ENCODE assay signal across 15 mouse cellular contexts in genomic region chr10:107700944-107701343, GRCm38 (mm10). TPM values are rescaled to one million over a fixed set of nuclear protein-coding genes. Genes with fewer than 3 reads are reported as not detected.
"Had no signal": no experiment of that assay in that cellular context is flagged by ENCODE, and none has a peak within 500 bp of the region (broad histone marks: within the 10 kb centered on the region; RNA-seq: fewer than 3 reads in every experiment).

No protein-coding gene starts in this region.

- H3K9ac ChIP-seq: embryonic facial prominence, embryonic 12.5 days; embryonic facial prominence, embryonic 13.5 days; embryonic facial prominence, embryonic 15.5 days; forebrain, embryonic 12.5 days; forebrain, embryonic 13.5 days; forebrain, embryonic 15.5 days; forebrain, postnatal 0 days had no signal

- H3K4me3 ChIP-seq: embryonic facial prominence, embryonic 10.5 days; embryonic facial prominence, embryonic 12.5 days; embryonic facial prominence, embryonic 13.5 days; embryonic facial prominence, embryonic 15.5 days; erythroblast, embryonic 14.5 days; forebrain, embryonic 10.5 days; forebrain, embryonic 12.5 days; forebrain, embryonic 13.5 days; forebrain, embryonic 15.5 days; gastrocnemius, adult 2 months; heart, adult 2 months had no signal

- H3K9me3 ChIP-seq: embryonic facial prominence, embryonic 10.5 days; embryonic facial prominence, embryonic 12.5 days; embryonic facial prominence, embryonic 13.5 days; embryonic facial prominence, embryonic 15.5 days; forebrain, embryonic 10.5 days; forebrain, embryonic 12.5 days; forebrain, embryonic 13.5 days; forebrain, embryonic 15.5 days had no signal

- ATAC-seq: forebrain, embryonic 13.5 days; forebrain, embryonic 14.5 days; forebrain, embryonic 15.5 days; forebrain, embryonic 16.5 days; forebrain, postnatal 0 days had no signal

- H3K27ac ChIP-seq: embryonic facial prominence, embryonic 10.5 days; embryonic facial prominence, embryonic 12.5 days; embryonic facial prominence, embryonic 13.5 days; embryonic facial prominence, embryonic 15.5 days; forebrain, embryonic 10.5 days; forebrain, embryonic 12.5 days; forebrain, embryonic 13.5 days; forebrain, embryonic 15.5 days; gastrocnemius, adult 2 months; heart, adult 2 months had no signal

- H3K4me2 ChIP-seq: embryonic facial prominence, embryonic 12.5 days; embryonic facial prominence, embryonic 13.5 days; embryonic facial prominence, embryonic 15.5 days; forebrain, embryonic 12.5 days; forebrain, embryonic 13.5 days; forebrain, embryonic 15.5 days had no signal

- H3K36me3 ChIP-seq: embryonic facial prominence, embryonic 10.5 days; embryonic facial prominence, embryonic 12.5 days; embryonic facial prominence, embryonic 13.5 days; embryonic facial prominence, embryonic 15.5 days; forebrain, embryonic 10.5 days; forebrain, embryonic 12.5 days; forebrain, embryonic 15.5 days had no signal

- H3K4me1 ChIP-seq: embryonic facial prominence, embryonic 10.5 days; embryonic facial prominence, embryonic 12.5 days; embryonic facial prominence, embryonic 13.5 days; embryonic facial prominence, embryonic 15.5 days; forebrain, embryonic 10.5 days; forebrain, embryonic 12.5 days; forebrain, embryonic 13.5 days; forebrain, embryonic 15.5 days had no signal

- H3K27me3 ChIP-seq: embryonic facial prominence, embryonic 12.5 days; embryonic facial prominence, embryonic 13.5 days; embryonic facial prominence, embryonic 15.5 days; forebrain, embryonic 12.5 days; forebrain, embryonic 13.5 days; forebrain, embryonic 15.5 days had no signal

RNA-seq across cellular contexts. Expression of gene Ptprq, which starts 18.9 kb away (rescaled TPM):
- polyA plus RNA-seq: embryonic facial prominence, embryonic 10.5 days; erythroblast, embryonic 14.5 days; forebrain, embryonic 11.5 days; forebrain, embryonic 12.5 days; forebrain, embryonic 13.5 days; heart, adult 2 months had no signal
